22 mouse cellular contexts compared by ENCODE assay signal in genomic region chrX:48604872-48605271, GRCm38 (mm10). TPM values are rescaled to one million over a fixed set of nuclear protein-coding genes. Genes with fewer than 3 reads are reported as not detected.
A peak's percentile ranks its signal among the peaks of the same experiment; 100 is the strongest.
DNase-seq lines count a peak whose midpoint lies in the region; ATAC-seq and TF ChIP-seq lines count a peak whose summit lies in the region.
"Had no signal": no experiment of that assay in that cellular context is flagged by ENCODE, and none has a peak within 500 bp of the region (broad histone marks: within the 10 kb centered on the region; RNA-seq: fewer than 3 reads in every experiment).

No protein-coding gene starts in this region.

- H3K4me3 ChIP-seq in liver, embryonic 12.5 days = no peak overlapping the region
- no peak overlapping the region for H3K4me3 ChIP-seq in liver, embryonic 11.5 days (ENCODE audit: low read depth, low read length)
- no peak overlapping the region for H3K4me3 ChIP-seq in liver, embryonic 14.5 days (ENCODE audit: insufficient read depth in 1 of 2, low read depth in 2 of 2, low read length in 2 of 2)
- H3K4me3 ChIP-seq in forebrain, postnatal 0 days (ENCODE audit: low read depth, low read length) = no peak overlapping the region
- H3K4me3 ChIP-seq: embryonic facial prominence, embryonic 13.5 days; embryonic facial prominence, embryonic 15.5 days; erythroblast, embryonic 14.5 days; forebrain, embryonic 10.5 days; forebrain, embryonic 12.5 days had no signal

- no peak overlapping the region for H3K9ac ChIP-seq in liver, embryonic 12.5 days
- no peak overlapping the region for H3K9ac ChIP-seq in liver, embryonic 11.5 days (ENCODE audit: low read depth, low read length)
- H3K9ac ChIP-seq in liver, embryonic 14.5 days (replicated peaks) = no peak overlapping the region
- no peak overlapping the region for H3K9ac ChIP-seq in forebrain, postnatal 0 days
- H3K9ac ChIP-seq: embryonic facial prominence, embryonic 13.5 days; embryonic facial prominence, embryonic 15.5 days; forebrain, embryonic 12.5 days had no signal

- no peak for TF ChIP-seq EP300 in liver, embryonic 14.5 days (IDR thresholded peaks at IDR 0.05; ENCODE audit: low read depth)

- H3K27ac ChIP-seq in liver, embryonic 12.5 days = no peak overlapping the region
- H3K27ac ChIP-seq in liver, embryonic 11.5 days (ENCODE audit: low read depth, low read length) = no peak overlapping the region
- no peak overlapping the region for H3K27ac ChIP-seq in liver, embryonic 14.5 days
- no peak overlapping the region for H3K27ac ChIP-seq in forebrain, postnatal 0 days (ENCODE audit: low read depth, low read length)
- H3K27ac ChIP-seq: embryonic facial prominence, embryonic 13.5 days; embryonic facial prominence, embryonic 15.5 days; forebrain, embryonic 10.5 days; forebrain, embryonic 12.5 days had no signal

- TF ChIP-seq CTCF in liver, embryonic 14.5 days (IDR thresholded peaks at IDR 0.05; ENCODE audit: low read depth) = no peak
- no peak for TF ChIP-seq CTCF in forebrain, postnatal 0 days (IDR thresholded peaks at IDR 0.05; ENCODE audit: low read depth)

- ATAC-seq in liver, embryonic 12.5 days = 0 out of 2 replicates have a peak, but pooled peaks have one; percentile 52
- ATAC-seq in liver, embryonic 11.5 days (replicated peaks; ENCODE audit: low FRiP score) = no peak
- 0 out of 2 replicates have a peak, but pooled peaks have one; percentile 26 for ATAC-seq in liver, embryonic 14.5 days (ENCODE audit: insufficient read depth)
- ATAC-seq in forebrain, postnatal 0 days = no peak
- ATAC-seq: forebrain, embryonic 14.5 days; forebrain, embryonic 16.5 days had no signal

- H3K9me3 ChIP-seq in liver, embryonic 12.5 days (replicated peaks) = no peaks in the 10 kb centered on the region
- no peaks in the 10 kb centered on the region for H3K9me3 ChIP-seq in liver, embryonic 11.5 days (ENCODE audit: control insufficient read depth, low read length)
- no peaks in the 10 kb centered on the region for H3K9me3 ChIP-seq in liver, embryonic 14.5 days (ENCODE audit: control insufficient read depth, low read length)
- no peaks in the 10 kb centered on the region for H3K9me3 ChIP-seq in forebrain, postnatal 0 days (ENCODE audit: low read length)
- H3K9me3 ChIP-seq: embryonic facial prominence, embryonic 13.5 days; embryonic facial prominence, embryonic 15.5 days; forebrain, embryonic 10.5 days; forebrain, embryonic 12.5 days had no signal

- WGBS in liver, embryonic 12.5 days (ENCODE audit: insufficient replicate concordance) = 39% methylated on average over 2 of the region's 2 CpGs
- WGBS in liver, embryonic 11.5 days = 40% methylated on average over 2 of the region's 2 CpGs
- WGBS in liver, embryonic 14.5 days (ENCODE audit: insufficient replicate concordance) = 36% methylated on average over 2 of the region's 2 CpGs
- WGBS in forebrain, postnatal 0 days = 63% methylated on average over 2 of the region's 2 CpGs

- H3K4me1 ChIP-seq in liver, embryonic 12.5 days = no peaks in the 10 kb centered on the region
- no peaks in the 10 kb centered on the region for H3K4me1 ChIP-seq in liver, embryonic 11.5 days (replicated peaks; ENCODE audit: control insufficient read depth, insufficient read depth, low read length)
- no peaks in the 10 kb centered on the region for H3K4me1 ChIP-seq in liver, embryonic 14.5 days (replicated peaks; ENCODE audit: control insufficient read depth in 2 of 2, insufficient read depth in 2 of 2, low read length in 1 of 2)
- H3K4me1 ChIP-seq in forebrain, postnatal 0 days (ENCODE audit: insufficient read depth) = no peaks in the 10 kb centered on the region
- H3K4me1 ChIP-seq: embryonic facial prominence, embryonic 13.5 days; embryonic facial prominence, embryonic 15.5 days; forebrain, embryonic 12.5 days had no signal

- H3K27me3 ChIP-seq in liver, embryonic 12.5 days (replicated peaks) = no peaks in the 10 kb centered on the region
- H3K27me3 ChIP-seq in liver, embryonic 11.5 days (replicated peaks; ENCODE audit: control insufficient read depth, insufficient read depth, low read length) = no peaks in the 10 kb centered on the region
- H3K27me3 ChIP-seq in liver, embryonic 14.5 days (ENCODE audit: control insufficient read depth, insufficient read depth, low read length) = no peaks in the 10 kb centered on the region
- no peaks in the 10 kb centered on the region for H3K27me3 ChIP-seq in forebrain, postnatal 0 days (ENCODE audit: insufficient read depth, low read length)
- H3K27me3 ChIP-seq: embryonic facial prominence, embryonic 13.5 days; embryonic facial prominence, embryonic 15.5 days; forebrain, embryonic 12.5 days had no signal

- H3K4me2 ChIP-seq in liver, embryonic 12.5 days = no peak overlapping the region
- no peak overlapping the region for H3K4me2 ChIP-seq in liver, embryonic 11.5 days
- H3K4me2 ChIP-seq in liver, embryonic 14.5 days (ENCODE audit: low read depth) = no peak overlapping the region
- no peak overlapping the region for H3K4me2 ChIP-seq in forebrain, postnatal 0 days (ENCODE audit: low read depth)
- H3K4me2 ChIP-seq: embryonic facial prominence, embryonic 13.5 days; embryonic facial prominence, embryonic 15.5 days; forebrain, embryonic 12.5 days had no signal

- no peaks in the 10 kb centered on the region for H3K36me3 ChIP-seq in liver, embryonic 12.5 days
- no peaks in the 10 kb centered on the region for H3K36me3 ChIP-seq in liver, embryonic 11.5 days (ENCODE audit: control insufficient read depth, insufficient read depth, low read length)
- no peaks in the 10 kb centered on the region for H3K36me3 ChIP-seq in liver, embryonic 14.5 days (replicated peaks; ENCODE audit: control insufficient read depth, insufficient read depth, low read depth)
- H3K36me3 ChIP-seq in forebrain, postnatal 0 days (ENCODE audit: insufficient read depth) = no peaks in the 10 kb centered on the region
- H3K36me3 ChIP-seq: embryonic facial prominence, embryonic 13.5 days; embryonic facial prominence, embryonic 15.5 days; forebrain, embryonic 10.5 days; forebrain, embryonic 12.5 days had no signal

- DNase-seq in liver, embryonic 11.5 days (ENCODE audit: low spot score) = no peak
- DNase-seq in liver, embryonic 14.5 days (ENCODE audit: low read depth in 3 of 3, low spot score in 3 of 3) = no peak
- DNase-seq in forebrain, postnatal 0 days = no peak
- DNase-seq in urinary bladder, postnatal 4 days (ENCODE audit: low spot score in 2 of 2) = no peak
- DNase-seq: adrenal gland, adult 2 months; adrenal gland, postnatal 10 days; adrenal gland, postnatal 25 days; cerebellum, adult 11 months; cerebellum, adult 18-20 months; cerebellum, adult 8-10 months; cerebellum, adult 9-11 months; cerebellum, postnatal 14 days; cerebellum, postnatal 36 days; embryo, embryonic 11 days had no signal

RNA-seq across cellular contexts. Expression of gene Zfp280c, which starts 10.6 kb away (rescaled TPM):
- polyA plus RNA-seq in liver, embryonic 12.5 days (2016; fragmentation: Nextera tagmentation; extraction: Ambion mirVana) = 5.5 and 7.2 TPM in 2 replicates
- 10.7 and 11.9 TPM in 2 replicates for polyA plus RNA-seq in liver, embryonic 11.5 days (2014; fragmentation: Nextera tagmentation; extraction: Ambion mirVana)
- 5.2 and 5.4 TPM in 2 replicates for polyA plus RNA-seq in liver, embryonic 14.5 days (2012; rRNA removed)
- polyA plus RNA-seq in liver, embryonic 14.5 days (2014; fragmentation: Nextera tagmentation; extraction: Ambion mirVana) = 2.1 and 4.4 TPM in 2 replicates
- 23.2 and 26.7 TPM in 2 replicates for total RNA-seq in forebrain, postnatal 0 days (2014; rRNA removed)
- polyA plus RNA-seq in forebrain, postnatal 0 days (2015; fragmentation: Nextera tagmentation; extraction: Ambion mirVana) = 6.6 and 7.6 TPM in 2 replicates
- polyA plus RNA-seq: erythroblast, embryonic 14.5 days had no signal

RNA-seq across cellular contexts. Expression of gene Slc25a14, which starts 18.3 kb away (rescaled TPM):
- 5.5 and 5.6 TPM in 2 replicates for polyA plus RNA-seq in liver, embryonic 12.5 days (2016; fragmentation: Nextera tagmentation; extraction: Ambion mirVana)
- polyA plus RNA-seq in liver, embryonic 11.5 days (2014; fragmentation: Nextera tagmentation; extraction: Ambion mirVana) = 10.6 and 11.4 TPM in 2 replicates
- 1.8 and 2.2 TPM in 2 replicates for polyA plus RNA-seq in liver, embryonic 14.5 days (2012; rRNA removed)
- polyA plus RNA-seq in liver, embryonic 14.5 days (2014; fragmentation: Nextera tagmentation; extraction: Ambion mirVana) = 3.6 and 4.5 TPM in 2 replicates
- total RNA-seq in forebrain, postnatal 0 days (2014; rRNA removed) = 25.9 and 26.8 TPM in 2 replicates
- 51.9 and 54.2 TPM in 2 replicates for polyA plus RNA-seq in forebrain, postnatal 0 days (2015; fragmentation: Nextera tagmentation; extraction: Ambion mirVana)

Comparison
In these comparisons a context has a peak if more than half of its experiments do, and no peak if none do; other contexts are left out.
1. ATAC-seq: peak in liver, embryonic 12.5 days (single experiment) and liver, embryonic 14.5 days (single experiment); none in liver, embryonic 11.5 days (single experiment) and forebrain, postnatal 0 days (single experiment).